Mouse (Mus musculus): Measurements from ENCODE around the gene Mon1a. TPM values are rescaled to one million over a fixed set of nuclear protein-coding genes. Genes with fewer than 3 reads are reported as not detected.

Mon1a gene
- polyA plus RNA-seq, 1 experiment from 2014 or later: 11.5 TPM

- peak; percentile 84 for ATAC-seq (ENCODE audit: low FRiP score, low TSS enrichment)
- H3K4me3 ChIP-seq (ENCODE audit: low read length): peak within 1 kb of the TSS; percentile 41
- peaks cover under 1% of the 10 kb centered on the region for H3K27me3 ChIP-seq (ENCODE audit: control insufficient read depth, insufficient read depth, low read length)
- H3K9me3 ChIP-seq (ENCODE audit: control insufficient read depth, low read length): no peaks in the 10 kb centered on the region
- H3K4me2 ChIP-seq (replicated peaks; ENCODE audit: low read depth, low read length): peak within 1 kb of the TSS; percentile 81
- H3K27ac ChIP-seq (ENCODE audit: low read depth, low read length): peak within 1 kb of the TSS; percentile 31
- H3K36me3 ChIP-seq (ENCODE audit: control insufficient read depth, insufficient read depth, low read length): no peaks in the 10 kb centered on the region
- WGBS: 10% methylated on average over 19 of the region's 19 CpGs
- H3K9ac ChIP-seq (ENCODE audit: low read depth, low read length): peak within 1 kb of the TSS; percentile 58
- H3K4me1 ChIP-seq (ENCODE audit: control insufficient read depth, insufficient read depth, low read length): peaks cover 36% of the 10 kb centered on the region
These were observed 18.5 kb downstream of the Mon1a start, which contains the start of gene Mst1r for GRCm38 (mm10) chr9:107906252-107906966. Mst1r (plus strand) TSS chr9:107906873.

- H3K9ac ChIP-seq (ENCODE audit: low read depth, low read length): peak overlapping the region; percentile 58
- peak overlapping the region; percentile 81 for H3K4me2 ChIP-seq (replicated peaks; ENCODE audit: low read depth, low read length)
- ATAC-seq (ENCODE audit: low FRiP score, low TSS enrichment): no peak
- peaks cover 34% of the 10 kb centered on the region for H3K4me1 ChIP-seq (ENCODE audit: control insufficient read depth, insufficient read depth, low read length)
- no peak overlapping the region for H3K27ac ChIP-seq (ENCODE audit: low read depth, low read length)
- H3K27me3 ChIP-seq (ENCODE audit: control insufficient read depth, insufficient read depth, low read length): no peaks in the 10 kb centered on the region; the same call in 1 of the 2 replicates
- peak overlapping the region; percentile 41 for H3K4me3 ChIP-seq (ENCODE audit: low read length)
- no peaks in the 10 kb centered on the region for H3K36me3 ChIP-seq (ENCODE audit: control insufficient read depth, insufficient read depth, low read length)
- no peaks in the 10 kb centered on the region for H3K9me3 ChIP-seq (ENCODE audit: control insufficient read depth, low read length)
- WGBS: 44% methylated on average over 31 of the region's 31 CpGs
These were observed 19.2 kb downstream of the Mon1a start for GRCm38 (mm10) chr9:107906967-107907800.

GRCm38 (mm10) chr9:107907801-107908120 is 19.8 kb downstream of the Mon1a start:
- H3K27me3 ChIP-seq (ENCODE audit: control insufficient read depth, insufficient read depth, low read length): no peaks in the 10 kb centered on the region; the same call in 1 of the 2 replicates
- peaks cover 34% of the 10 kb centered on the region for H3K4me1 ChIP-seq (ENCODE audit: control insufficient read depth, insufficient read depth, low read length)
- H3K4me2 ChIP-seq (replicated peaks; ENCODE audit: low read depth, low read length): peak overlapping the region; percentile 81
- no peaks in the 10 kb centered on the region for H3K36me3 ChIP-seq (ENCODE audit: control insufficient read depth, insufficient read depth, low read length)
- no peak overlapping the region for H3K27ac ChIP-seq (ENCODE audit: low read depth, low read length)
- 84% methylated on average over 14 of the region's 14 CpGs for WGBS
- no peaks in the 10 kb centered on the region for H3K9me3 ChIP-seq (ENCODE audit: control insufficient read depth, low read length)
- no peak for ATAC-seq (ENCODE audit: low FRiP score, low TSS enrichment)
- no peak overlapping the region for H3K9ac ChIP-seq (ENCODE audit: low read depth, low read length)
- 0 out of 2 replicates have a peak overlapping the region, but pooled peaks have one; percentile 41 for H3K4me3 ChIP-seq (ENCODE audit: low read length)

GRCm38 (mm10) chr9:107908410-107909158 is 20.6 kb downstream of the Mon1a start:
- 28% methylated on average over 18 of the region's 18 CpGs for WGBS
- H3K4me3 ChIP-seq (ENCODE audit: low read length): peak overlapping the region; percentile 41; the same call in 1 of the 2 replicates
- H3K27ac ChIP-seq (ENCODE audit: low read depth, low read length): no peak overlapping the region
- peak overlapping the region; percentile 2; the same call in 1 of the 2 replicates for H3K9ac ChIP-seq (ENCODE audit: low read depth, low read length)
- no peaks in the 10 kb centered on the region; the same call in 1 of the 2 replicates for H3K27me3 ChIP-seq (ENCODE audit: control insufficient read depth, insufficient read depth, low read length)
- no peaks in the 10 kb centered on the region for H3K36me3 ChIP-seq (ENCODE audit: control insufficient read depth, insufficient read depth, low read length)
- peak overlapping the region; percentile 36 for H3K4me2 ChIP-seq (replicated peaks; ENCODE audit: low read depth, low read length)
- no peaks in the 10 kb centered on the region for H3K9me3 ChIP-seq (ENCODE audit: control insufficient read depth, low read length)
- ATAC-seq (ENCODE audit: low FRiP score, low TSS enrichment): no peak
- peaks cover 34% of the 10 kb centered on the region for H3K4me1 ChIP-seq (ENCODE audit: control insufficient read depth, insufficient read depth, low read length)

GRCm38 (mm10) chr9:107910025-107910769 is 22.2 kb downstream of the Mon1a start:
- Histone ChIP-seq H3K4me2 (replicated peaks; ENCODE audit: low read depth, low read length) (no peak overlapping the region), H3K4me3 (ENCODE audit: low read length) (no peak overlapping the region), H3K4me1 (ENCODE audit: control insufficient read depth, insufficient read depth, low read length) (peaks cover 34% of the 10 kb centered on the region), H3K27ac (ENCODE audit: low read depth, low read length) (no peak overlapping the region), H3K27me3 (ENCODE audit: control insufficient read depth, insufficient read depth, low read length) (no peaks in the 10 kb centered on the region), H3K9ac (ENCODE audit: low read depth, low read length) (no peak overlapping the region), H3K9me3 (ENCODE audit: control insufficient read depth, low read length) (no peaks in the 10 kb centered on the region), H3K36me3 (ENCODE audit: control insufficient read depth, insufficient read depth, low read length) (no peaks in the 10 kb centered on the region)
- no peak for ATAC-seq (ENCODE audit: low FRiP score, low TSS enrichment)
- WGBS: 91% methylated on average over 15 of the region's 15 CpGs

- 50% methylated on average over 16 of the region's 16 CpGs for WGBS
- Histone ChIP-seq H3K4me1 (ENCODE audit: control insufficient read depth, insufficient read depth, low read length) (peaks cover 10% of the 10 kb centered on the region; the same call in 1 of the 2 replicates), H3K36me3 (ENCODE audit: control insufficient read depth, insufficient read depth, low read length) (no peaks in the 10 kb centered on the region), H3K9me3 (ENCODE audit: control insufficient read depth, low read length) (no peaks in the 10 kb centered on the region), H3K27me3 (ENCODE audit: control insufficient read depth, insufficient read depth, low read length) (no peaks in the 10 kb centered on the region), H3K4me3 (ENCODE audit: low read length) (no peak overlapping the region), H3K27ac (ENCODE audit: low read depth, low read length) (no peak overlapping the region), H3K4me2 (replicated peaks; ENCODE audit: low read depth, low read length) (no peak overlapping the region), H3K9ac (ENCODE audit: low read depth, low read length) (no peak overlapping the region)
- no peak for ATAC-seq (ENCODE audit: low FRiP score, low TSS enrichment)
These were observed 26.9 kb downstream of the Mon1a start for GRCm38 (mm10) chr9:107914764-107915420.

GRCm38 (mm10) chr9:107917895-107918608 is 30.1 kb downstream of the Mon1a start:
- no peak overlapping the region for H3K27ac ChIP-seq (ENCODE audit: low read depth, low read length)
- no peak overlapping the region for H3K9ac ChIP-seq (ENCODE audit: low read depth, low read length)
- no peaks in the 10 kb centered on the region for H3K36me3 ChIP-seq (ENCODE audit: control insufficient read depth, insufficient read depth, low read length)
- peak; percentile 36; the same call in 1 of the 2 replicates for ATAC-seq (ENCODE audit: low FRiP score, low TSS enrichment)
- H3K9me3 ChIP-seq (ENCODE audit: control insufficient read depth, low read length): no peaks in the 10 kb centered on the region
- H3K4me1 ChIP-seq (ENCODE audit: control insufficient read depth, insufficient read depth, low read length): peaks cover 10% of the 10 kb centered on the region; the same call in 1 of the 2 replicates
- H3K4me2 ChIP-seq (replicated peaks; ENCODE audit: low read depth, low read length): no peak overlapping the region
- no peak overlapping the region for H3K4me3 ChIP-seq (ENCODE audit: low read length)
- 35% methylated on average over 13 of the region's 13 CpGs for WGBS
- no peaks in the 10 kb centered on the region for H3K27me3 ChIP-seq (ENCODE audit: control insufficient read depth, insufficient read depth, low read length)
